Mouse (Mus musculus) midbrain, embryonic 13.5 days (tissue): Measurements from ENCODE around the gene Layn. TPM values are rescaled to one million over a fixed set of nuclear protein-coding genes. Genes with fewer than 3 reads are reported as not detected.

ENCODE experiments used
- ATAC-seq: fragments of 200-750 bp; cut with Nextera tagmentation; 2 replicates; pipeline ENCODE4 v1.8.0; 2017; ENCODE audit warnings: mild to moderate bottlenecking, moderate TSS enrichment, moderate library complexity
- H3K27ac ChIP-seq: fragments of 300-500 bp; sonication (generic); 2 replicates; pipeline ENCODE4 v1.5.1; 2015; ENCODE audit warnings: inconsistent platforms, mild to moderate bottlenecking, moderate library complexity
- H3K27me3 ChIP-seq: fragments of 300-500 bp; sonication (generic); 2 replicates; pipeline ENCODE4 v1.6.1; 2015; ENCODE audit warnings: mild to moderate bottlenecking, inconsistent platforms
- H3K36me3 ChIP-seq: fragments of 300-500 bp; sonication (generic); 2 replicates; pipeline ENCODE4 v1.6.1; 2015; ENCODE audit warnings: mild to moderate bottlenecking, inconsistent platforms
- H3K4me1 ChIP-seq: fragments of 300-500 bp; sonication (generic); replicated peaks from 2 replicates; pipeline ENCODE4 v1.6.1; 2015; ENCODE audit warnings: inconsistent platforms
- H3K4me2 ChIP-seq: fragments of 300-500 bp; sonication (generic); replicated peaks from 2 replicates; pipeline ENCODE4 v1.6.1; 2015; ENCODE audit warnings: moderate library complexity, mild to moderate bottlenecking, inconsistent platforms
- H3K4me3 ChIP-seq: fragments of 300-500 bp; sonication (generic); replicated peaks from 2 replicates; pipeline ENCODE4 v1.5.1; 2015; ENCODE audit warnings: mild to moderate bottlenecking, inconsistent platforms
- H3K9ac ChIP-seq: fragments of 300-500 bp; sonication (generic); replicated peaks from 2 replicates; pipeline ENCODE4 v1.6.1; 2015; ENCODE audit warnings: mild to moderate bottlenecking, inconsistent platforms
- H3K9me3 ChIP-seq: fragments of 300-500 bp; sonication (generic); 2 replicates; pipeline ENCODE4 v1.6.1; 2016; ENCODE audit warnings: mild to moderate bottlenecking, inconsistent platforms
- WGBS: fragments of 180-500 bp; shearing (Covaris S2); methylation state at CpG from one replicate; pipeline ENCODE4 v1.1.7; 2015; 5-methylcytosine and 5-hydroxymethylcytosine counted together
- polyA plus RNA-seq: library from polyadenylated mRNA; unstranded; fragments of >200 nt; fragmentation: Nextera tagmentation; extraction: Ambion mirVana; gene quantifications from 2 replicates; pipeline ENCODE4 v1.2.1, GENCODE M21; 2015

The Layn gene
- polyA plus RNA-seq, 1 experiment from 2014 or later = 1.0 TPM

DNA sequence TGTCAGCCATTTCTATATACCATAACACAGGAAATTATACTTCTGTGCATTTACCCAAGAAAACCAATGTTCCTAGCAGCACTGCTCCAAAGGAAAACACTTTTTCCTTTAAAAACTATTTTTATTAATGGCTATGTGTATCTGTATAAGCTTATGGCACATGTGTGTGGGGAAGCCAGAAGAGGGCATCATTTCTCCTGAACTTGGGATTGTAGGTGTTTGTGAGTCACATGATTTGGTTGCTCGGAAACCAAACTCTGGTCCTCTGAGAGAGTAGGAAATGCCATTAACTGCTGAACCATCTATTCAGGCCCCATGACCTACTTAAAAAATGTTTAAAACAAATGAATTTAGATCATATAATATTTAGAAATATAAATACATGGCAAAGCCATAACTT is 49.9 kb downstream of the Layn start:
- no peak overlapping the region for H3K9ac ChIP-seq
- H3K4me1 ChIP-seq = no peaks in the 10 kb centered on the region
- no peak overlapping the region for H3K4me3 ChIP-seq
- no peak overlapping the region for H3K27ac ChIP-seq
- no peaks in the 10 kb centered on the region for H3K36me3 ChIP-seq
- ATAC-seq = no peak
- H3K27me3 ChIP-seq = no peaks in the 10 kb centered on the region
- WGBS = 78% methylated on average over 1 of the region's 1 CpGs
- no peaks in the 10 kb centered on the region for H3K9me3 ChIP-seq
- no peak overlapping the region for H3K4me2 ChIP-seq

DNA sequence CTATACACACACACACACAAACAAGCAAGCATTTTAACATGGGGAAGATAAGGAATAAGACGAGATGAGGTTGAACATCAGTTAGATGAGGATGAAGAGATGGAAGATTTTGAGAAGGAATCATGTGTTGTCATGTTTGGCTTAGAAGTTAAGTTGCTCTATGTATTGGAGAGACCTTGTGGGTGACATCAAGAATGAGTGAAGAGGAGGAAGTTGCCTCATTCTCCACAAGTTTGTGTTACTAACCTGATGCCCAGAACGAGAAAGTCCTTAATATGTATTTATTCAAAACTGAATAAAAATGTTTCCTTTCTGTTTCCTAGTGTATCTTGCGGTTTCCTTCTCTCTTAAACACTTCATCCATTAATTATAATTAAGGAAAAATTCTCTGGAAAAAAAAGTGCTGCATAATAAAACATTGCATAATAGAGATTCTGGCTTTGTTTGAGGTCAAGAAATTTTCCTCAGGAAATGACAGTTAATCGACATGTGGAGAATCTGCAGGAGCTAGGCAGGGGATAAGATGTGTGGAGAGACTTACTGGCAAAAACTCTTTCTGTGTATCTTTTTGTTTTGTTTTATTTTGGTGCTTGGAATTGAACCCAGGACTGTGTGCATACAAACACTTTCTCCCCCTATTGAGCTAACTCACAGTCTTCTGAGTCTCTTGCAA is 55.6 kb downstream of the Layn start:
- no peak overlapping the region for H3K4me2 ChIP-seq
- no peaks in the 10 kb centered on the region for H3K4me1 ChIP-seq
- no peaks in the 10 kb centered on the region for H3K27me3 ChIP-seq
- H3K36me3 ChIP-seq = no peaks in the 10 kb centered on the region
- no peak overlapping the region for H3K4me3 ChIP-seq
- no peak overlapping the region for H3K27ac ChIP-seq
- H3K9me3 ChIP-seq = no peaks in the 10 kb centered on the region
- ATAC-seq = no peak
- WGBS = 85% methylated on average over 4 of the region's 4 CpGs
- H3K9ac ChIP-seq = no peak overlapping the region

- no peak for ATAC-seq
- Histone ChIP-seq H3K9me3 (no peaks in the 10 kb centered on the region), H3K4me3 (no peak overlapping the region), H3K4me1 (no peaks in the 10 kb centered on the region), H3K36me3 (no peaks in the 10 kb centered on the region), H3K9ac (no peak overlapping the region), H3K4me2 (no peak overlapping the region), H3K27me3 (no peaks in the 10 kb centered on the region), H3K27ac (no peak overlapping the region)
- 80% methylated on average over 3 of the region's 3 CpGs for WGBS
These were observed 56.5 kb downstream of the Layn start for GRCm38 (mm10) chr9:51020351-51020750.

GRCm38 (mm10) chr9:51019670-51020069 is 57.2 kb downstream of the Layn start:
- 83% methylated on average over 7 of the region's 7 CpGs for WGBS
- Histone ChIP-seq H3K27me3 (no peaks in the 10 kb centered on the region), H3K27ac (no peak overlapping the region), H3K9me3 (no peaks in the 10 kb centered on the region), H3K4me3 (no peak overlapping the region), H3K4me1 (no peaks in the 10 kb centered on the region), H3K36me3 (no peaks in the 10 kb centered on the region), H3K4me2 (no peak overlapping the region), H3K9ac (no peak overlapping the region)
- no peak for ATAC-seq

DNA sequence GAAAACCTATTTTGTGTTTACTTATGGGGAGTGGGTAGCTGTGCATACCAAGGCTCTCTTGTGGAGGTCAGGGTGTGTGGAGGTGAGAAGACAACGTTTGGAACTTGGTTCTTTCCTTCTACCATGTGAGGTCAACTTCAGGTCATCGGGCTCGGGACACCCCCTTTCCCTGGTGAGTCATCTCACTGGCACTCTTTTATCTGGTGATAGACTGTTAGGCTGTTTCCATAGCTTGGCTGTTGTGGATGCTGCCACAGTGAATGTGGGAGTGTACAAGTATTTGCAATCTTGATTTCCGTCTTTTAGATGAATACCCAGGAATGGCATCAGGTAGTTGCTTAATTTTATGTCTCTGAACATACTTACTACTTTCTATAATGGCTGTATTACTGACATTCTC is 61.2 kb downstream of the Layn start:
- no peak overlapping the region for H3K27ac ChIP-seq
- H3K36me3 ChIP-seq = no peaks in the 10 kb centered on the region
- no peaks in the 10 kb centered on the region for H3K4me1 ChIP-seq
- WGBS = 72% methylated on average over 4 of the region's 4 CpGs
- H3K9me3 ChIP-seq = no peaks in the 10 kb centered on the region
- no peak for ATAC-seq
- no peak overlapping the region for H3K4me3 ChIP-seq
- no peaks in the 10 kb centered on the region for H3K27me3 ChIP-seq
- H3K9ac ChIP-seq = no peak overlapping the region
- no peak overlapping the region for H3K4me2 ChIP-seq

- ATAC-seq = no peak
- peaks cover 6% of the 10 kb centered on the region; the same call in 1 of the 2 replicates for H3K27me3 ChIP-seq
- H3K9me3 ChIP-seq = no peaks in the 10 kb centered on the region
- H3K4me3 ChIP-seq = no peak overlapping the region
- H3K9ac ChIP-seq = no peak overlapping the region
- H3K4me2 ChIP-seq = no peak overlapping the region
- H3K4me1 ChIP-seq = 0 out of 2 replicates have a peak, but pooled peaks cover 4% of the 10 kb centered on the region
- no peaks in the 10 kb centered on the region for H3K36me3 ChIP-seq
- WGBS = 88% methylated on average over 1 of the region's 1 CpGs
- H3K27ac ChIP-seq = no peak overlapping the region
These were observed 63.2 kb downstream of the Layn start for GRCm38 (mm10) chr9:51013644-51014043.

GRCm38 (mm10) chr9:51009656-51009950 is 67.3 kb downstream of the Layn start:
- Histone ChIP-seq H3K36me3 (no peaks in the 10 kb centered on the region), H3K9ac (no peak overlapping the region), H3K27me3 (peaks cover 6% of the 10 kb centered on the region; the same call in 1 of the 2 replicates), H3K4me1 (peaks cover 12% of the 10 kb centered on the region), H3K27ac (no peak overlapping the region), H3K9me3 (no peaks in the 10 kb centered on the region), H3K4me2 (peak overlapping the region; percentile 70), H3K4me3 (peak overlapping the region; percentile 88)
- no peak for ATAC-seq
- WGBS = 0% methylated on average over 6 of the region's 6 CpGs

- H3K27ac ChIP-seq = peak within 1 kb of the TSS; percentile 83
- H3K27me3 ChIP-seq = peaks cover 6% of the 10 kb centered on the region; the same call in 1 of the 2 replicates
- H3K4me1 ChIP-seq = peaks cover 12% of the 10 kb centered on the region
- H3K4me2 ChIP-seq = peak within 1 kb of the TSS; percentile 70
- no peaks in the 10 kb centered on the region for H3K9me3 ChIP-seq
- H3K9ac ChIP-seq = peak within 1 kb of the TSS; percentile 91
- H3K36me3 ChIP-seq = no peaks in the 10 kb centered on the region
- ATAC-seq = peak; percentile 97
- under 1% methylated on average over 47 of the region's 85 CpGs for WGBS
- peak within 1 kb of the TSS; percentile 88 for H3K4me3 ChIP-seq
These were observed 67.8 kb downstream of the Layn start, which contains the start of gene Sik2 for GRCm38 (mm10) chr9:51008841-51009655. Gene Sik2 (minus strand): TSS chr9:51009073.

DNA sequence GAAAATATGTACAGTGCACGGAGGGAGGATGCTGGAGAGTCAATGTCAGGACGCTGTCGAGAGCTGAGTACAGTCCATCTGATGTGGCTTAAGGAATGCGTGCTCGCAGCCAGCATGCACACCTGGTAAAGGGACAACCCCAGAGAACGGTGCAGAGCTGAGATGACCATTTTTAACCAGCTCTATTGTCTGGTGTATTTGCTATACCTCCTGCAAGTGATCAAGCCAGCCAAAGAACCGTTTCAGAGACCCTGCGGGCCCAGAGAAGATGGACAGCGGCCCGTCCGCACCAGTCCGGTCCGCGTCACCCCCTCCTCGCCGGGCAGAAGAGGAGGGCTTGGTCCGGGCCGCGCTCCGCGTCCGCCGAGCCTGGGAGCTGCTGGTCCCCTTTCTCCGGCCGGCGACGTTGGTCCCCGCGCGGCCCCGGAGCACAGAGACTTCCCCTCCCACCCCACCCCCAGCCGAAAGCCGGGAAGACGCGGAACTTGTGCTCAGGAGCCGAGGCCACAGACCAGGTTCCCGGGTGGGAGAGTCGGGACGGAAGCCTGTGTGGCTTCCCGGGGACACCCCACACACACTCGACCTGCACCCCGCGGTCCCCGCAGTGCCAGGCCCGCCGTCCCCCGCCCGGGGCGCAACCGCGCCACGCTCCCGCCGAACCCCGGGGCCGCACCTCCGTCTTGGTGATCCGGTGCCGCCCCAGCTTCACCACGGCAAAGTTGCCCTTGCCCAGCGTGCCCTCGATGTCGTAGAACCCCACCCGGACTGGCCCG is 68.6 kb downstream of the Layn start:
- Histone ChIP-seq H3K27ac (peak overlapping the region; percentile 83), H3K9ac (peak overlapping the region; percentile 91), H3K9me3 (no peaks in the 10 kb centered on the region), H3K4me2 (peak overlapping the region; percentile 70), H3K27me3 (peaks cover 6% of the 10 kb centered on the region; the same call in 1 of the 2 replicates), H3K36me3 (no peaks in the 10 kb centered on the region), H3K4me1 (peaks cover 12% of the 10 kb centered on the region), H3K4me3 (peak overlapping the region; percentile 88)
- WGBS = under 1% methylated on average over 56 of the region's 65 CpGs
- ATAC-seq = peak; percentile 72

DNA sequence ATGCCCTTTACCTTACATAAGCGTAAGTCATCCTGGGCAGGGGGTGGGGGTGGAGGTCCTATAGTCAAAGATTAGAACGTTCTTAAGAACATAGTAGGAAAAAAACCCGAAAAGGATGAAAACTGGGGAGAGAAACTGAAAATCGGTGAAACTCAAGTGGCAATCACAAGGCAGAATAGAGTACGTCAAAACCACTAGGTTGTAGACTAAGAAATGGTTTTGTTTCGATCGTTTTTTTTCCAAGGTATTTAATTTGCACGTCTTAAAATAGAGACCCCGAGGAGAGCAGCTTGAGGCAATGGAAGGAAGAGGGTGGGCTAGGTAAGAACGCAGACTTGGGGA is 69.2 kb downstream of the Layn start:
- H3K4me1 ChIP-seq = peaks cover 12% of the 10 kb centered on the region
- WGBS = 12% methylated on average over 10 of the region's 10 CpGs
- no peaks in the 10 kb centered on the region for H3K36me3 ChIP-seq
- peak overlapping the region; percentile 91 for H3K9ac ChIP-seq
- H3K4me3 ChIP-seq = peak overlapping the region; percentile 88
- no peaks in the 10 kb centered on the region for H3K9me3 ChIP-seq
- ATAC-seq = no peak
- H3K27ac ChIP-seq = no peak overlapping the region
- H3K27me3 ChIP-seq = peaks cover 6% of the 10 kb centered on the region; the same call in 1 of the 2 replicates
- H3K4me2 ChIP-seq = peak overlapping the region; percentile 70

DNA sequence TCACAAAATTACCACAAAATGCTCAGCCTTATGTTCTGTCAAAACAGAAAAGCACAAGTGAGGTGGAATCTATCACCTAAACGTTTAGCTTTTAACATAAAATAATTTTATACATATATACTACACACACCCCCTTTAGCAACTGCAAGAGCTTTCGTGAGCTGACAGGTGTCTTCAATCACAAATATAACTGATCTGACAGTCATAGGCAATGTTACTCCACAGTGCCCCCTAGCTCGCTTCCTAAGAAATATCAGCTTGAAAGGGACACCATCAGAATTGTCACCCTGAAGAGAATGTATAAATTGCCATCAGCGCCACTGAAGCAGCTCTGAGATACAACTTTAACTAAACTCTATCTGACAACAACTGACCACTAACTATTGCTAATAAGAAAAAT is 70.0 kb downstream of the Layn start:
- 3% methylated on average over 4 of the region's 4 CpGs for WGBS
- H3K4me1 ChIP-seq = peaks cover 17% of the 10 kb centered on the region
- no peak for ATAC-seq
- no peaks in the 10 kb centered on the region for H3K9me3 ChIP-seq
- H3K27me3 ChIP-seq = peaks cover 6% of the 10 kb centered on the region; the same call in 1 of the 2 replicates
- H3K27ac ChIP-seq = no peak overlapping the region
- no peak overlapping the region for H3K4me2 ChIP-seq
- H3K9ac ChIP-seq = no peak overlapping the region
- no peak overlapping the region for H3K4me3 ChIP-seq
- H3K36me3 ChIP-seq = no peaks in the 10 kb centered on the region
